Mouse (Mus musculus) common myeloid progenitor, adult 5-6 weeks (primary cell): ENCODE measurements around the gene Mroh3. TPM values are rescaled to one million over a fixed set of nuclear protein-coding genes. Genes with fewer than 3 reads are reported as not detected.

Source experiments
- ATAC-seq: replicated peaks from 2 replicates; pipeline ENCODE4 v1.8.0; 2016; ENCODE audit warnings: low read depth, mild to moderate bottlenecking, moderate TSS enrichment, inconsistent platforms; ENCODE audit not compliant: poor library complexity, severe bottlenecking
- total RNA-seq: library from RNA; stranded (forward); fragments of 200-1000, 187-1606 nt; gene quantifications from 2 replicates; pipeline ENCODE4 v1.2.3, GENCODE M21; 2017

The Mroh3 gene
- total RNA-seq, 1 experiment from 2014 or later = not detected

DNA sequence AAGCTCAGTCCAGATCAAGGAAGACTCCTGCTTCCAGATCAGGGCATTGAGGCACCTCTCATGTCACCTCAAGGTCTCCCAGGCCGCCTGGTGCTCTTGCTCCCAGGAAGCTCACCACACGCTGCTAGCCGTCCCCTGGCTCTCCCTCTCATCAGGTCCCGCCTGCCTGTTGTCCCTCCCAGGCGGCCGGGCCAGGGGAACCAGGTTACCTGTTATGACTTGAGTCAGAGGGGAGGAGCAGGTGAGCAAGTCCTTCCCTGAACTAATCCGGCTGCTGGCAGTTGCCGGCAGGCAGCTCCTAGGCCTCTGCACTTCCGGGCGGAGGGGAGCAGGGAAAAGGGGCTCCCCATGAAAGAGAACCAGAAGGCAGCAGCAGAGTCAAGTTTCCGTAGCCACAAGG, 17.6 kb upstream of the Mroh3 start:
- ATAC-seq = no peak

DNA sequence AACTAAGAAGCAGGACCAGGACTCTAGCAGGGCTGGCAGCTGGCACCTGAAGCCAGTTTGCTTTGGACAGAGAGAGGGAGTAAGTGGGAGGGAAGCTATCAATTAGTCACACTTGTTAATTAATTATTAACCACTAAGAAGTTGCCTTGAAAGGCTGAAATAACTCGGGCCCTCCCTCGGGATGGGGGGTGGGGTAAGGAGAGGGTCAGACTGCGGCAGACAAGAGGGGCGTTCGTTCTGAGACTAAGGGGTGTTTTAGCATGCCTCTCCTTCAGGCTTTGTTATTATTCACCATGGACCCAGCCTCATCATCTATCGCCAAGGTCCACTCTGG, 16.4 kb upstream of the Mroh3 start:
- no peak for ATAC-seq

DNA sequence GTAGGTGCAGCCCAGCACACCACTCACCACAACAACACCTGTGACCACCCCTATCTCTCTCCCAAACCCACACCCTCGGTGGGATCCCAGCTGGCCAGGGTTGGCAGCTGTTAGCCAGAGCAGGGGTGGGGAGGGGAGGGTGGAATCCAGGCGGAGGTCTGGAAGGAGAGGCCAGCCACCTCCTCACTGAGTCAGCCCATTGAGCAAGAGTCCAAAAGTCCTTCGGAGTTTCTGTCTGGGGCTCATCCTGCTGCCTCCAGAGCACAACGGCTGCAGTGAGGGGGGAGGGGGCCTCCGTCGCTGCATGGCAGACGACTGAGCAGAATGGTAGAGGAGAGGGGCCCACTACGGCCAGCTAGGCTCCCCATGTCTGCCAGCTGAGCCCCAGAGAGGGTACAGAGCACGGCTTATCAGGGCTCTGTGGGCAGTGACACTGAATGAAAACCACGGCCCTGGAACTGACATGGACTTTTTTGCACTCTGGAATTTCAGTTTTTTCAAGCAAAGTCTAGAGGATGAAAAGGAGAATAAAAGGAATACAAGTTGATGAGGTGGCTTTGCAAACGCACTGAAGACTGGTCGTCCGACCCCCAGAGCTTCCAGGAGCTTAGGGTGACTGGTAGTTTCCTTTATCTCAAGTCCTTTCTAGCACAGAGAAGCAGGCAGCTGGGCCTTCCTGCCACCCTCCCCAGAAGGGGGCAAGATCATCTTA, 15.9 kb upstream of the Mroh3 start:
- no peak; the same call in 1 of the 2 replicates for ATAC-seq

DNA sequence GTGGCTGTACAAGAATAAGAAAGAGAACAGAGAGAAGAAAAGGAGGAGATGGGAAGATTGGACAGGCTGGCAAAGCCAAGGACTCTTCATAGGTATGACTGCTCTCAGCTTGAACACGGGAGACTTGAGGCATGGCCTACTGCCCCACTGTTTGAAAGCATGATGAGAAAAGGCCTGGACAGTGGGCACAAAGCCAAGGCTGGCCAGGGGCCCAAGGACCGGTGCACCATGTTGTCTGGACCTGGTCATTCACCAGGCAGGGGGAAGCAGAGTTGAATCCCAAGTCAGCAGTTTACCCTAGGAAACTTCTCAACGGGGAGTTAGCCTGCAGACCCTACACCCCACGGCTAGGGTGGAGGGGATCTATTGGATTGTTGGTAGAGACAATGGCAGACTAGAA, 15.2 kb upstream of the Mroh3 start:
- no peak for ATAC-seq

DNA sequence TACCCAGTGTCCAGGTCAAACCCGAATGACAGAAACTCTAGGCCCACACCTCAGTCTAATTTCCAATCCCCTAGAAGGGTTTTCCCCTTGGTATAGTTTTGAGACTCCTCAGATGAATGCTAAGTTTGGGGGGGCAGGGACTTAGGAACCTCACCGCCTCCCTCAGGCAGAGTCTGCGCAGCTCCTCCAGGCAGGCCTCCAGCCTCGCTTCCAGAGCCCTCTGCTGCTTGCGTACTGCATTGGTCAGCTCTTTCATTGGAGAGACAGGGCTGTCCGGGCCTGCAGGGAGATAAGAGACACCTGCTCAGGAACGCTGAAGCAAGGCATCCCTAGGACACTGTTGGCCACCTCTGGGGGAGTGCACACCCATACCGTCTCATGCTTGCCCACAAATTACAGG, 14.0 kb upstream of the Mroh3 start:
- ATAC-seq = no peak

DNA sequence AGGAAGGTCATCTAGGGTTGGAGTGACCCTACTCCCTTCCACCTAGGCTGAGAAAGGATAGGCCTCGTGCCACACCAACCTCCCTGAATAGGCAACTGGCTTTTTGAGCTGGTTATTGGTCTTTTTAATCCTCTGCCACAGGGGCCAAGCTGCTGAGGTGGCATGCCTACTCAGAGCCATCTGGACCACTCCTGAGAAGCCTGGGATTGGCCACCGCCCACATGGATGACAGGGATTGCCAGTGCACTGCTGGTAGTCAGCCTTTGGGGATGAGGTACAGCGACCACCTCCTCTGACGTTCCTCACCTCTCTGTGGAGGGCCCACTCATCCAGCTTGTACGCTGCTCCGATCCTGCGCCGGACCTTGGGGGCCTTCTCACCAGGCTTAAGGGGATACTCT, 13.2 kb upstream of the Mroh3 start:
- no peak for ATAC-seq

DNA sequence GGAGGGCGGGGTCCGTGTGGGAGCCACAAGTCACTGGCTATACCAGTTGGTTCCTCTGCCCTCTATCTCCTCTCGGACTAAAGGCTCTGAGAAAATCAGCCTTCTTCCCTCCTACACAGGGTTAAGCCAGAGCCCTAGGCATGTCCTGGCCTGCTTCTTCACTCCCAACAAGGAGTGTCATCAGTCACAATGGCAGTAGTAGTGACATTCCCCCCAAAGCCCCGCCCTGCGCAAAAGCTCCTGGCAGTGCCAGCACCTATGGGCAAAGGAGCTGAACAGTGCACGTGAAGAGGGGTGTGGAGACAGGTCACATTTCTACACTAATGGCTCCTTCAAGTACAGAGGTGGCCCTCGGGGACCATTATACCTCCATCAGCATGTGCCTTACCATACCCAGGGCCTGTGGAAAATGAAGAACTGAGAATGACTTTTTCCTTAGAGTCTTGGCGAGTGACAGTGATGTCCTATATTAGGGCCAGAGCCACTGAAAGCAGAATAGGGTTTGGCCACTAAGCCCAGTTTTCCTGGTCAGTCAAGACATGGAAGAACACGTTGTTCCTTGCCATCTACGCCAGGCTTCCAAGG, 11.2 kb upstream of the Mroh3 start:
- no peak for ATAC-seq

DNA sequence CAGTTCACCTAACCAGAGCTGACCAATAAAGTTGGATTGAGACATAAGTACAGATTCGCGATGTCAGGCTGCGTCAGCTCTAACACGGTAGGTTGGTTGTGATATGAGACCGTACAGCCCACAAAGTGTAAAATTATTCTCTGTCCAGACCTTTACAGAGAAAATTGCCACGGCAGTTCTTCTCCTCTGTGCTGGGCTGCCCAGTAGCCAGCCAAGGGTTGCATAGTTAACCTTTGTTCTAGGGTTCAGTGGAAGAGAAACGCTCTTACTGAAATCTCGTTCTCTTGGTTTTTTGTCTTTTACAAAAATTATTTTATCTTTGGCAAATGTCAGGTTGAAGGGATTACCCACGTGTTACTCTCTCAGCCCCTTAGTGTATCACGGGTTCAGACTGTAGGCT, 9.8 kb upstream of the Mroh3 start:
- ATAC-seq = no peak

DNA sequence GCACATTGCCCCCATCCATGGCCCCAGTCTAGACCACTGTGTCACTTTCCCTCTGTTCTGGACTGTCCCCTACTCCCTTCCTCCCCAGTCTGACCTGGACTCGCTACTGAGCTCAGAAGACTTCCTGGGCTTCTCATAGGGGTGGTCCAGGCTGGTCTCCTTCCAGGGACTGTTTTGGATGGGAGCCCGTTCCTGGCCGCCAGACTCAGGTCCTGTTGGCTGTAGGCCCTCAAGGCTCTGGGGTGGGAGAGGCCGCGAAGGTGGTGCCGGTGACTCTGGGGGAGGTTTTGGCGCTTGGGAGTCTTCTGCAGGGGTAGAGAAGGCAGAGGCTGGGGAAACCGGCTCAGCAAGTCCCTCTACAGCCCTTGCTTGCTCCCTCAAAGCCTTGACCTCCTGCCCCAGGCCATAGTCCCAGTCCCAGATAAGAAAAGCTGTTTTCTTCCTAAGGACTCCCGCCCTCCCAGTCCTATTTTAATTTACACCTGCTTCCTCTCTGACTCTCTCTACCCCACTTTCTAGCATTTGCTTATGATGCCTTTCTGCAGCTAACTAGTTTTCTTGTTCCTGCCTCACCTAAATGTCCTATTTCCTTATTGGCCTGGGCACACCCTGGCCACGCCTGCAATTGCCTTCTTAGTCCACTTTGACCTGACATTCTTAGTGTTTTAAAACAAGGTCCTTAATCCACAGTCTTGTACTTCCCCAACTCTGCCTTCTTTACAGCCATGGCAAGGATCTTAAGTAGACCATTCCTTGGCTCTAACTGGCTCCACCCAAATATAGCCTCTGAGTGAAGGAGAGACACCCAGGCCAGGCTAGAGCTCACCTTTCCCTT, 7.6 kb upstream of the Mroh3 start:
- no peak for ATAC-seq

DNA sequence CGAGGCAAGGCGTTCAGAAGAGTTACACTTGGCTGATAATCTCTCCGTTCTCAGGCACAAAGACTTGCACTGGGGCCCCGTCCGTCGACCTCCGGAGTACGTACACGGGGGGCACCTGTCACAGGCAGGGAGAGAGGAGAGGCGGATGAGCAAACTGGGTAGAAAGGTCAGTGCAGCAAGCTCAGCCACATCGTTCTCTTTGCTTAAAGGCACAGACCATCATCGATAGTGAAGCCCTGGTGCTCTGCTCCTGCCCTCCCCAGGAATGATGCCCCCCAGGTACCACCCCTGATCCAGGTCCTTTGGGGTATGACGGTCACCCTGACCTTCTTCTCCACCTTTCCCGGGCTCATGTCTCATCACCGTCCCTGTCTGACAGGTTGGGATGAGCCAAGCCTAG, 1.7 kb upstream of the Mroh3 start:
- ATAC-seq = no peak

DNA sequence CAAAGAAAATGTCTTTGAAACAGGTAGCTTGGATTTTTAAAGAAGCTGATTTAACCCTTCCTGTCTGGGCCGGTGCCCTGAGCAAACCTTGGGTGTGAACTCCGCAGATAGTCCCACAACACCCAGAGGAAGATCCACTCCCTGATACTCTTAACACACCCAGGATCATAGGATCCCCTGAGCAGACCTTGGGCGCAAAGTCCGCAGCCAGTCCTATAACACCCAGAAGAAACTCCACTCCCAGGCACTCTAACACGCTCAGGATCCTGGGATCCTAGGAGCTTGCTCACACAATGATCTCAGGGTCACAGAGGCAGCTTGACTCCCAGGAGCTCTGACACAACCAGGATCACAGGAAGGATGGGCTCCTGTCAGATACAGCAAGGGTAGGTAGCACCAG, 22.6 kb downstream of the Mroh3 start:
- no peak for ATAC-seq

DNA sequence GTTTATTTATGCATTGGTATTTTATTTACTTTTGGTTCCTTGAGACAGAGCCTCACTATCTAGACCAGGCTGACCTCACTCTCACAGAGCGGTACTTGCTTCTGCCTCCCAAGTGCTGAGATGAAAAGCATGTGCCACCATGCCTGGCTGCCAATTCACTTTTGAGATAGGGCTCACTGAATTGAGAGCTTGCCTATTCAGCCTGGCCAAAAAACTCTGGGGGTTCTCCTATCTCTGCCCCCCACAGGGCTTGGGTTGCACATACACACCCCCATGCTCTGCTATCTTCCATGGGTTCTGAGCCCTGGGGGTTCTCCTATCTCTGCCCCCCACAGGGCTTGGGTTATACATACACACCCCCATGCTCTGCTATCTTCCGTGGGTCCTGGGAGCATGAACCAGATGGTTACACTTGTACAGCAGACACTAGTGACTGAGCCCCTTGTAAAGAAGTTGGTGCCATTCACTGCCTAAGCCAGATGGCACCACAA, 33.1 kb downstream of the Mroh3 start:
- peak; percentile 64 for ATAC-seq

DNA sequence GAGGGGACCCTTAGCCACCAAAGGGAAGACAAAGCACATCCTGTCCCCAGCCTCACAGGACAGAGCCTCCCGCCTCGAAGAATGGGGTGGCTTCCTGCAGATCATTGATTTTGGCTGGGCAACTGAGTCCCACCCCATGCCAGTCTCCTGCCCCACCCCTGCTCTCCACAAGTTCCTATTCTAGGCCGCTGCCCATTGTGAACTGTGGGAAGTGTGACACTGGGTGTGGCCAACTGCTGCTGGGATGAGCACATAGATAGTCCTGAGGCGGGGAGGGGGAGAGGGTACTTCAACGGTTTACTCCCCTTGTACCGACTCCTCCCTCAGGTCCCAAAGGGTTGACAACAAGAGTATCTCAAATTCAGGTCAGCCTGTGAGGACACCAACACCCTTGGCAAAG, 33.9 kb downstream of the Mroh3 start:
- peak; percentile 27 for ATAC-seq

DNA sequence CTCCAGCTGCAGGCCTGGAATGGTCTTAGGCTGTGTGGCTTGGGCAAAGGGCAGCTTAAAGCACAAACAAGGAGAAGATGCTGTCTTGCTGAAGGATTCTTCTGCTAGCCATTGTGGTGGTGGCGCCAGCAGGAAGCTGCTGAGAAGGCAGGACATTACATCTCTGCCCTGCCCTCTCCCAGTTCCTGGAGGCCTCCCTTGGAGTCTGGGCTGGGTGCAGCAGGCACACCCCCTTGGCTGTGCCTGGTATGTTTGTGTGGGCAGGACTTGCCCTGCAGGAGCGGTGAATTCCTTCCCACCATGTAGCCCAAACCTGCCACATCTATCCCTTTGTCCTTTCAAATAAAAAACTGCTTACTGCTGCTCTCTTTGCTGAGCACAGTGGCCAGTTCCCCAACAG, 35.5 kb downstream of the Mroh3 start:
- no peak for ATAC-seq

DNA sequence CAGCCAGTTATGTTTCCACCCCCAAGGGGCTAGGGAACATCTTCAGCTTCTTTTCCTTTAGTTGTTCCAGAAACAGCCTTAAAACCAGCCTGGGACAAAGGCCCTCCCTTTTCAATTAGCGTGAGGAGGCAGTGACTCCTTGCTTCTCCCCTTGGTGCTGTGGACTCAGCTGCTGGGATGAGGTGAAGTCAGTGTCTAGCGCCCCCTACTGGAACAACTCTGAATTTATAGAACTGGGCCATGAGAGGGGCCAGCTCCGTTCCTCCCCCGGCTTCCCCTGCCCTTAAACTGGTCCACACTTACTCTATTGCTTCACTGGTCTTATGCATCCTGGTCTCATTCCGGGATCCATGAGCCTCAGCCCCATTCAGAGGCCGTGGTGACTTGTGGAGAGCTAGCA, 37.4 kb downstream of the Mroh3 start:
- ATAC-seq = peak; percentile 41

DNA sequence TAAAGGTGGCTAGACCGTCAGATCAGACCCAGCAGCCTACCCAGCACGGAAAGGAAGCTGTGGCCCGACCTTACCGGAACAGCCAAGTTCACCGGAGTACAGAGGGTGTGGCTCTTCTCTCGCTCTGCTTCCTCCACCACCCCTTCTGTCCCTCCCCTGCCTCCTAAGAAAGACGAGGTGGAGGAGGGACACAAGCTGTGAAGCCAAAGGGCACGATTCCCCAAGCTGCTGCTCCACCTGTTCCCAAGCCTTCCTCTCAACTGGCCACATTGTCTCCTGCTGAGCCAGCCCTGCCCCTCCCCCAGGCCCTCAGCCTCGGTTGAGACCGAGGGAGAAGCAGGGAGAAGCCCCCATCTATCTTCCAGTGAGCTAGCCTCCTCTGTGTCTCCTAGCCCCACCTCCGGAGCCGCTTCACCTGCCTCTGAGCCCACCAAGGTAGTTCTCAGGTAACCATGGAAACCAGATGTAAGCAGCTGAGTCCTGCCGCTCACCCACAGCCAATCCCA, 38.5 kb downstream of the Mroh3 start:
- ATAC-seq = peak; percentile 51

DNA sequence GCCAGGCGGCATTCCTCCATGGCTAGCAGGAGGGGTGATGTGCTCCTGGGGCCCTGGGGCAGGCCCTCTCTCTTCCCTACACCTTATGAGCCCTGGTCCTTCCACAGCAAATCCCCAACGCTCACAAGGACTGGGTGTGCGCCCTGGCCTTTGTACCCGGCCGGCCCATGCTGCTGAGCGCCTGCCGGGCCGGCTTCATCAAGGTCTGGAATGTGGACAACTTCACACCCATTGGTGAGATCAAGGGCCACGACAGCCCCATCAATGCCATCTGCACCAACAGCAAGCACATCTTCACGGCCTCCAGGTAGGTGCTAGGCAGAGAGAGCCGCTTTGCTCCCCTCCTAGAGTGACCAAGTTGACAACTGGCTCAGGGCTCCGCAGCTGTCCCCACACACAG, 39.9 kb downstream of the Mroh3 start:
- ATAC-seq = no peak

DNA sequence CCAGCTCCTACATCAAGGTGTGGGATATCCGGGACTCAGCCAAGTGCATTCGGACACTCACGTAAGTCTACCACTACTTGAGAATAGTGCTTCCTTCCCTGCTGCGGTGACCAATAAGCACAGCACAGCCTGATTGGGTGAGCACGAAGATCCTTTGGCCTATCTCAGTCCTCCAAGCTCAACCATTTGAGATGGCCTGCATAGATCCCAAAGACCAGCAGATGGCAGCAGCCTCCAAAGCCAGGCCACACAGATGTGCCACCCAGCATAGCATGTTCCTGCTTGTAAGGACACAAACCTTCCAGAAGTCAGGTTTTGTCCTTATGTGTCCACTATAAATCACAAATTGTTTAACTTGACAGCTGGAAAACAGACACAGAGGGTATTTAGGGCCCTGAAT, 42.5 kb downstream of the Mroh3 start:
- ATAC-seq = peak; percentile 80

DNA sequence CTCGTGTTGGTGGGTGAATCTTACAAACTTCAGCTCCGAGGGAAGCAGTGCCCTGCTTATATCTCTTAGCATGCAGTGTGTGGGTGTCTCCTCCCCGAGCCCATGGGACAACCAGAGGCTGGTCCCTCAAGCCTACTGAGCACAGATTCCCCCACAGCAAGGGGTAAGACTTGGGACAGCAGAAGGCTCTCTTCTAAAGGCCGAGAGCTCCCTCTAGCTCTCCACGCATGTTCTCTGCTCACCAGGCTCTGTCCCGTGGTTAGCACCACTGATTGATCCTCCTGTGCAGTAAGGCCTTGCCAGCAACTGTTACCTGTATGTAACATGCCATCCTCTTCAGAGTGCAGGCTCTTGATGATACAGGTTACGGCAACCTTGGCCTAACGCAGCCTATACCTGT, 45.0 kb downstream of the Mroh3 start:
- no peak for ATAC-seq

DNA sequence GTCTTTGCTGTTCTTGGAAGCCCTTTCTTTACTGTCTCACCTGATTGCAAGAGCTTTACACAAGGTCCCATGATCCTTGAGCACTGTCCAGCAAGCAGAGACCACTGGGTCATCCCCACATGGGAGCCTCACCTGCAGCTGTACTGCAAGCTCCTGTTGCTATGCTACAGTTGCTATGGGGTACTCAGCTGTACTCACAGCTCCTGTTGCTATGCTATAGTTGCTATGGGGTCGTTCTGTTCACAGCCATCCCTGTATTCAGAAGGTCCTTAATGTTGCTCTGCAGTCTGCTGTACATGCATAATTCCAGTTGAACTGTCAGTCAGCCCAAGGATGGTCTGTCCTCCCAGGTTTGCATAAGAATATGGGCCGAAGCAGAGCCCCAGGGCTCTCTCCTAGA, 47.2 kb downstream of the Mroh3 start:
- no peak for ATAC-seq

DNA sequence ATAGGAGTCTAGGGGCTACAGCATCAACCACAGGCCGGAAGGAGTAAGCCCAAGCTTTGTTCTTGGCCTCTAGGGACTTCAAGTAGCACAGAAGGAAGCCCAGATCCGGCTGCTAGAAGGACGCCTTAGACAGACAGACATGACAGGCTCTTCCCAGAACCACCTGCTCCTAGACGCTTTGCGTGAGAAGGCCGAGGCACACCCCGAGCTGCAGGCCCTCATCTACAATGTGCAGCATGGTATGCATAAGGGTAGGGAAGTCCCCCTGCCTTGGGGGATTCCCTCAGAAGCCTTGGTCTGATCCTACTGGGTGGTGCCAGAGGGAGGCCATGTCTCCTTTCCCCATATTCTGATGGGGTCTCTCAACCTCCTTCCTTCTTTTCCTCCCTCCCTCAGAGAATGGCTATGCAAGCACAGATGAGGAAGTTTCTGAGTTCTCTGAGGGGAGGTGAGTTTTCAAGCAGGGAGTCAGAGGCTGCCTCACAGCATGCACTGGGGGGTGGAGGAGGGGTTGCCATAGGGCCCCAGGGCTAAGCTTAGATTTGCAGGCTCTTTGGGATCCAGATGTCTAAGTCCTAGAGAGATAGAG, 51.2 kb downstream of the Mroh3 start:
- no peak for ATAC-seq
